Mouse (Mus musculus): Measurements from ENCODE around the gene Atp6v1g2.

Atp6v1g2 gene

DNA sequence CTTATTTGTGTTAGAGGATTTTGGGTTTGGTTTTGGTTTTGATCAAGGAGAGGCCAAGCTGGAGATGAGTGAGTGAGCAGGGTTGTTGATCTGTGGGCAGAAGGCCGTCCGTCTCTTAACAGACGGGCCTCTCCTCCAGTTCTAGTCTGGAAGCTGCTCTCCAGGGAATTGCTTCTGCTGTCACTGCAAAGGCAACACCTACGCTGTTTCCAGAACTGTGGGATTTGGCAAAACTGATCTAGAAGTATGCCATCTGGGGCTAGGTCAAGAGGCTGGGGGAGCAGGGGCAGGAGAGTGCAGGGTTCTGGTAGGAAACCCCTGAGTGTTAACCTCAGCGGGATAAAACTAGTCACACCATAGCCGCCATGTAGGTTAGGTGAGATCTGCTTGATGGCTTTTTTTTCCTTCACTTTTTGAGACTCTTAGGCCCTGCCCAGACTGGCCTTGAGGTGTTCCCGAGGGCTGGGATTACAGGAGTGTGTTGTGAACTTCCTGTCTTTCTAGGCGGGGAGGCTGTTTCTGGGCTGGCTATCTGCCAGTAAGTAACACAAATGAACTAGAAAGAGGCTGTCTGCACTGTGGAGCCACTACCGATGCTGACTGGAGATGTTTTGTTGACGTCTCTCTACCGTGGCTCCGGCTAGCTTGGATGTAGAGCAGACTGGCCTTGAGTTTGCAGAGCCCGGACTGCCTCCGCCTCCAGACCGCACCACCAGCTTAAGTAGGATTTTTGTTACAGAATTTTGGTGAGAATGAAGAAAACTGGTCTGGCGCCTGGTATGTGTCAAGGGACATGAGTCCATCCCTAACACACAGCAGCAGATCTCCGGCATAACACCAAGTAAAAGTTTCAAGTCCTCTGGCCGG, at the start of gene Atp6v1g2:
TSS of gene Atp6v1g2 (plus strand) at position 547 of the 867 bp plus-strand sequence.
- DNase-seq (ENCODE audit: low spot score) = no peak

DNA sequence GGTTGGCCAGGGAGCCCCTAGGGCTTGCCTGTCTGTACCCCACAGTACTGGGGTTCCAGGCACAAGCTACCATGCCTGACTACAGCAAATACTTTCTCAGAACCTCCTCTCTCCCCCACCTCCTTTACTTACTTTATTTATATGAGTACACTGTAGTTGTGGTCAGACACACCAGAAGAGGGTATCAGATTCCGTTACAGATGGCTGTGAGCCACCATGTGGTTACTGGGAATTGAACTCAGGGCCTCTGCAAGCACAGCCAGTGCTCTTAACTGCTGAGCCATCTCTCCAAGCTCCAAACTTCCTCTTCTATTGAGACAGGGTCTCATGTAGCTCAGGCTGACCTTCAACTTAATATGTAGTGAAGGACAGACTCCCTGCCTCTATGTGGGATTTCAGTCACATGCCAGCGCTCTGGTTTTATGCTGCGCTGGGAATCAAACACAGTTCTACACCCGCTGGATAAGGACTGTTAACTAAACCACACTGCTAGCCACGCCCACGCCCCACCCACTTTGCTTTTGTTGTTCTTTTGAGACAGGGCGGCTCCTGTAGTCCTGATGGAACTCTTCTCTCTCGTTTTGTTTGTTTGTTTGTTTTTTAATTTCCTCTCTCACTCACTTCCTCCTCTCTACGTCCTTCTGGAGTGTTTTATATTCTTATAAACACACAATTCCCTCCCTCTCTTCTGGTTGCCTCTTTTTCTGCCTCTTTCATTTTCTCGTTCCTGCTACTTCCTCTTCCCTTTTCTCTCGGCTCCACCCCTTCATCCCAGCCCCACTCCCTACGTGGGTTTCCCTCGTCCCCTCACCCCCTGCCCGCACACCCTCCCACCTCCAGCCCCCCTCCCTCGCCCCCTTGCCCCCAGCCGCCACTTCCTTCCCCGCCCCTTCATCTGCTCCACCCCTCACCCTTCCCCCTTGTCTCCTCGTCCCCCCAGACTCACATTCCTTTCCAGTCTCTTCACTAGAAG, 47.5 kb upstream of the Atp6v1g2 start:
- DNase-seq (ENCODE audit: low spot score) = peak; percentile 64

DNA sequence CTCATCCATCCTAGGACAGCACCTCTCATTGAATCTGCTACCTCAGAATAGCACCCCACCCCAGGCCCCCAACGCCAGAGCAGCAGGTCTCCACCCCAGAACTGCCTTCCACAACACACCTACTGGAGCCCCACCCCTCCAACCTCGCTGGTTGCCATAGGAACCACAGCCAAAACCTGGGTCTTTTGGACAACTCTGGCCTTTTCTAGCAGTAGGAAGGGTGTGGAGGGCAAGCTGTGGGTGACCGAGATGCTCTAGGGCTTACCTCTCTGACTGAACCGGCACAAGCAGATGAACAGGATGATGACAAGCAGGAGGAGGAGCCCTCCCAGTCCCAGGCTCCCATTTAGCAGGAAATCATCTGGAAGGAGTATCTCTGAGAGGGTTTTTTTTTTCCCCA, 46.8 kb upstream of the Atp6v1g2 start:
- no peak for DNase-seq (ENCODE audit: low spot score)

DNA sequence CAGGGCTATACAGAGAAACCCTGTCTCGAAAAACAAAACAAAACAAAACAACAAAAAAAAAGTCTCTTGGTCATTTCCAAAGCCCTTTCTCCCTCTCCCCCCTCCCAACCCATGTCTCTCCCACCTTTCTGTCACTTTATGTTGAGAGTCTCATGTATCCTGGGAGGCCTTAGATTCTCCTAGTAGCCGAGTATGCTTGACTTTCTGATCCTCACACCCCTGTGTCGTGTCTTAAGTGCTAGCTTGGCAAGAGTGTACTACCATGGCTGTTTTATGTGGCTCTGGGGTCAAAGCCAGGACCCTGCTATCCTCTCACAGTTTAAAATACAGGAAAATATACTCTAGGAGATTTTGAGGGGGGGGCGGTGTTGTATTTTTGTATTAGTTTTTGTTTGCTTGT, 46.1 kb upstream of the Atp6v1g2 start:
- no peak for DNase-seq (ENCODE audit: low spot score)

- DNase-seq (ENCODE audit: low spot score) = no peak
Measured at GRCm38 (mm10) chr17:35187959-35188610, 45.4 kb upstream of the Atp6v1g2 start, which contains the start of gene Lst1. Gene Lst1 (minus strand): TSS chr17:35188439.

DNA sequence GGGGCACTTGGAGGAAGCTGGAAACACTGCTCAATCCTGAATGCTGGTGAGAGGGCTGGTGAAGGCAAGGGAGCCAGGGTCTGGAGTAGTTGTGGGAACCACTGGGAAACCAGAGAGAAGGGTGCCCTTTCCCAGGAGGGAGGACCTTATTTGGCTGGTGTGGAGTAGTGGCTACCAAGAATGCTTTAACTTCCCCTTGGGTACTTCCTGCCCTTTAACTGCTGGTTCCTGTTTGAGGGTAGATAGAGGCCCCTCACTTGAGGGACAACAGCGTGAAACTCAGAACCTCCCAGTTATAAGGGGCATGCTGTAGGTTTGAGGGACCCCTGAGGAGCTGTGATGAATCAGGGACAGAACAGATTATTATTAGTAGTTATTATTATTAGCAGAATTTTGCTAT, 44.3 kb upstream of the Atp6v1g2 start:
- DNase-seq (ENCODE audit: low spot score) = no peak

DNA sequence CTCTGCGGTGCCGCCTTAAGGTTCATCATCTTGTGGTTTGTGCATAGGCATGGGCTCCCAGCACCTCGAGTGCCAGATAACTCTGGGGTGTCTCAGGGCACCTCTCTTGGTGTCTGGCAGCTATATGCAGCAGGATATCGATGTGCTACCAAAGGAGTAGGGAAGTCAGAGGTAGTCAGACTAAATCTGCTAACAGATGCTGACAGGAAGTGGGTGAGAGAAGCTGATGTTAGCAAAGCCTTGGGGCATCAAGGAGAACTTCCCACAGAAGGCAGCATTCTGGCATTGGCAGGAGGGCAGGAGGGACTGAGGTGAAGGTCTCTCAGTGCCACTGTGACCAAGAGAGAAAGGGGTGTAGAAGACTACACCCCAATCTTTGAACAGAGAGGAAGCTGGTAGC, 43.4 kb upstream of the Atp6v1g2 start:
- DNase-seq (ENCODE audit: low spot score) = no peak

DNA sequence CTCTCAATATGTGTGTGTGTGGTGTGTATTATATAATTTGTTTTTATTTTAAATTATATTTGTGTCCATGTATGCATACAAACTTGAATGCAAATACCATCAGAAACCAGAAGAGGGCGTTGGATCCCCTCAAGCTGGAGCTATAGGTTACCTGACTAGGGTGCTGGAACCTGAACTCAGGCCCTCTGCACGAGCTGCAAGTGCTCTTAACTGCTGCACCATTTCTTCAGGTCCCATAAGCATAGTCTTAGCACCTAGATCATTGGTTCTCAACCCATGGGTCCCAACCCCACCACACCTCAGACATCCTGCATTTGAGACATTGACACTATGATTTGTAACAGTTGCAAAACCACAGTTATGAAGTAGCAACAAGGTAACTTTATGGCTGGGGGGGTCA, 41.7 kb upstream of the Atp6v1g2 start:
- no peak for DNase-seq (ENCODE audit: low spot score)

GRCm38 (mm10) chr17:35192924-35193323, 40.5 kb upstream of the Atp6v1g2 start:
- no peak for DNase-seq (ENCODE audit: low spot score)

DNA sequence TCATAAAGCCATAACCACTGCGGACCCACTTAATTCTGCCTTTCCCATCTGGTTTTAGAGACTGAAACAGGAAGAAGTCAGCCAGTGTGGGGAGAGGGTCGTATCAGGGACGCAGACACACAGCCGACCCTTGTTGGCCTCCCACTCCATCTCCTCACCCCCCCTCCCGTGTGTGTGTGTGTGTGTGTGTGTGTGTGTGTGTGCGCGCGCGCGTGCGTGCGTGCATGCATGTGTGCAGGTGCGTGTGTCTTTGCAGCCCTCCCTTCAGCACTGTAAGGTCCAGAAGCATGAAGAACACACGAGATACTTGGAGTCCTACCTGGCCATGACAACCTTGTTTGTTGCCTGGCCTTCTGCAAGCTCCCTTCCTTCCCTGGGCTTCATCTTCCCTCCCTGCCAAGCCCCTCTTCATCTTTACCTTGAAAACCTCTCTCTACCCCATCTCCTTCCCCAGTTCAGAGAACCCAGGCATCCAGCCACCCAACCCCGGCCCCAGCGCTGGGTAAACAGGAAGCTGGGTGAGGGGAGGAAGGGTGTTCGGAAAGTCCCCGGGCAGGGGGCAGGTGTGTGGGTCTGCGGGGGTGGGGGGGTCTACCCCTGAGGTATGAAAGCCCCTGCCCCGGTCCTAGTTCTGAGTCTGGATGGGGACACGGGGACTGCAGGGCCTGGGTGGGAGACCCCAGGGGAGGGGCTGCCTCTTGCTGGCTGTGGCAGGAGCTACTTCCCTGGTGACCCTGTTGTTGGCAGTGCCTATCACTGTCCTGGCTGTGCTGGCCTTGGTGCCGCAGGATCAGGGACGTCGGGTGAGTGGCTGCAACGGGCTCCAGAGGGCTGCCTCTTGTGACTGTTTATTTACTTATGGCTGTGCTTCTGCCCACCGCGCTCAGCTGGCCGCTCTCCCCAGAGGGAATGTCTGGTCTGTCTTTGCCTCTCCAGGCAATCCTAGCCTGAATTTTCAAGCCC, 39.3 kb upstream of the Atp6v1g2 start, which contains the start of gene Ltb:
TSS of gene Ltb (plus strand) at position 559 of the 963 bp plus-strand sequence.
- DNase-seq (ENCODE audit: low spot score) = no peak

- no peak for DNase-seq (ENCODE audit: low spot score)
Measured at GRCm38 (mm10) chr17:35194844-35195630, 38.4 kb upstream of the Atp6v1g2 start.

DNA sequence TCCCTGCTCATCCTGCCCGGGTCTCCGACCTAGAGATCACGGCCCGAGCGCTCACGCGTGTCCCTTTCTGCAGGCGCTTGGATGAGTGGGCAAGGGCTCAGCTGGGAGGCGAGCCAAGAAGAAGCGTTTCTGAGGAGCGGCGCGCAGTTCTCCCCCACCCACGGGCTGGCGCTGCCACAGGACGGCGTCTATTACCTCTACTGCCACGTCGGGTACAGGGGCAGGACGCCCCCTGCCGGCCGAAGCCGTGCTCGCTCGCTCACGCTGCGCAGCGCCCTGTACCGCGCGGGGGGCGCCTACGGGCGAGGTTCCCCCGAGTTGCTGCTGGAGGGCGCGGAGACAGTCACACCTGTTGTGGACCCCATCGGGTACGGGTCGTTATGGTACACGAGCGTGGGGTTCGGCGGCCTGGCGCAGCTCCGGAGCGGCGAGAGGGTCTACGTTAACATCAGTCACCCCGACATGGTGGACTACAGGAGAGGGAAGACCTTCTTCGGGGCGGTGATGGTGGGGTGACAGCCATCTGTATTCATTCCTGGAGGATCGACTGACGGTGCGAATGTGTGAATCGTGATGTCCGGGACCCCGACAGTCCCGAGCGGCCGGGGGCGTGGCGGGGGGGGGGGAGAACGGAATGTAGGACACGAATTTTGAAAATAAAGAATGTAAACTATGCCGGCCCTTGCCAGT, 37.7 kb upstream of the Atp6v1g2 start:
- peak; percentile 74 for DNase-seq (ENCODE audit: low spot score)

DNA sequence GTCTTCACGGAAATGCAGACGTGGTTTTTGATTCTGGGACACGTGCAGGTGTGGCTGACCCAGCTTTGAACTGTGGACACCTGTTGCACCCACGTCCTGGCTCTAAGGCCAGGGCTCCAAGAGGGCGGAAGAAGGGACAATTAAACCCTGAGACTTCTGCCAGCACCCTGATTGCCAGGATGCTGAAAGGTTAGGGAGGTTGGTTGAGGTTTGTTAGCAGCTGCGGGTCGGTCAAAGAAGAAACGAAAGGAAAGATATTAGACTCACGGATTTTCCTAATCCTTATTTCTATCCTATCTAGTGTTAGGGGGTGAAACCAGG, 37.2 kb upstream of the Atp6v1g2 start:
- DNase-seq (ENCODE audit: low spot score) = no peak

DNA sequence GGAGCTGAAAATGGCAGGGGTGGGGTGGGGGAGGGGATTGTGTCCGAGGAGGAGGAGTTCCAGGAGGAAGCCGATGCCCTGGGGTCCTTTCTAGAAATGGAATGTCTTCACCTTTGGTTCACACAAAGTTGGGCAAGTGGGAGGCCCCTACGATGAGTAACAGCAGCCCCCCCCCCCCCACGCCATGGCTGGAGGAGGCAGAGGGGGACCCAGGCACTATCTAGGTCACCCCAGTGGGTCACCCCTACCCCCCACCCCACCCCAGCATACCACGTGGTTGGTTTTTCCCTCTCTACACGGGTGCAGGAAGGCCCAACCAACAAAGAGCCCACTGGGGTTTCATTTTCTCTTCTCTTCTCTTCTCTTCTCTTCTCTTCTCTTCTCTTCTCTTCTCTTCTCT, 36.3 kb upstream of the Atp6v1g2 start:
- DNase-seq (ENCODE audit: low spot score) = no peak

DNA sequence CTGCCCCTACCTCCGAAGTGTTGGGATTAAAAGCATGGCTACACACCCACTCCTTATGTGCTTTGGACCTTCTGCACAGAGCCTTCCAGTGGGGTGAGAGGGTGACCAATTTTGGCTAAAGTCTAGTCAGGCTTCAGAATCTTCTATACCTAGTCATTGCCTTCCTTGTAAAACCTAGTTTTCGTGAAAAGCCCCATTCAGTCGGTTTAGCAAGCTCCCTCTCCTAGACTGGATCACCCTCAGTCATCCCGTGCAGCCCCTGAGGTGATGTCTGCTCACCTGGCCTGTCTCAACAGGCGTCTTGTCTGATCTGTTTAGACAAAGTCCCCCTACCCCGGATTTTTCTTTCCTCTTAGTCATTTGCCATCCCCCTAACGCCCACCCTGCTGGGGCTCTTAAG, 35.4 kb upstream of the Atp6v1g2 start:
- DNase-seq (ENCODE audit: low spot score) = no peak

- no peak for DNase-seq (ENCODE audit: low spot score)
Measured at GRCm38 (mm10) chr17:35198946-35199345, 34.5 kb upstream of the Atp6v1g2 start.

DNA sequence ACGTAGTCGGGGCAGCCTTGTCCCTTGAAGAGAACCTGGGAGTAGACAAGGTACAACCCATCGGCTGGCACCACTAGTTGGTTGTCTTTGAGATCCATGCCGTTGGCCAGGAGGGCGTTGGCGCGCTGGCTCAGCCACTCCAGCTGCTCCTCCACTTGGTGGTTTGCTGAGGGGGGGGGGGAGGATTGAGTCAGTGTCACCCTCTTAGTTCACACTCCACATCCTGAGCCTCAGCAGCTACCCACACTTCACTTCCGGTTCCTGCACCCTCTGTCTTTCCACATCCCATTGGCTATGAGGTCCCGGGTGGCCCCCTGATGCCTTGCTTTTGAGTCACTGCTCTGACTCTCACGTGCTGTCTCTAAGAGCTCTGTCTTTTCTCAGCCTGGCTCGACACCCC, 33.1 kb upstream of the Atp6v1g2 start:
- DNase-seq (ENCODE audit: low spot score) = no peak

DNA sequence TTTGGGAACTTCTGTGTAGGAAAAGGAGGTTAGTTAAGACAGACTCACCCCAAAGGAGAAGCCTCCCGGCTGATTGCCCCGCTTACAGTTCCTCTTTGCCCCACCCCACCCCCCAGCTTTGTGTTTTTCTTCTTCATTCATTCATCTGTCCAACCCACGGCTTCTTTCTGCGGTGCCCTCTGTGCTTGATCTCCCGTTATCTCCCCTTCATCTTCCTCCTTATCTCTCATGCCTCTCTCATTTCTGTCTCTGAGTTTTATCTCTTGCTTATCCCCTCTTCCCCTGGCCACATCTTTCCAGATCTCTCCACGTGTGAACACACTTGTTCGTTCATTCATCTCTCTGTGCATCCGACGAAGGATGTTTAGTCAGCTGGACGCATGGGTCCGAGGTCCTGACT, 32.3 kb upstream of the Atp6v1g2 start:
- DNase-seq (ENCODE audit: low spot score) = no peak

- no peak for DNase-seq (ENCODE audit: low spot score)
Measured at GRCm38 (mm10) chr17:35201787-35202186, 31.7 kb upstream of the Atp6v1g2 start, which contains the start of gene Tnf. Gene Tnf (minus strand): TSS chr17:35202007.

- no peak for DNase-seq (ENCODE audit: low spot score)
Measured at GRCm38 (mm10) chr17:35202442-35202841, 31.0 kb upstream of the Atp6v1g2 start.

Data from urinary bladder, postnatal 25 days (tissue).